Mouse (Mus musculus): Measurements from ENCODE around the gene Agtpbp1.

- TF ChIP-seq CTCF (IDR thresholded peaks at IDR 0.05; ENCODE audit: borderline replicate concordance, insufficient read depth, low read depth, low read length), result no peak
- no peak for TF ChIP-seq POLR2A (IDR thresholded peaks at IDR 0.05; ENCODE audit: borderline replicate concordance, insufficient read depth, low read length)
These were observed 107.6 kb downstream of the Agtpbp1 start for GRCm38 (mm10) chr13:59477451-59477850.

Measured in cerebellum, adult 2 months (tissue).